Mouse (Mus musculus) heart, embryonic 16.5 days (tissue): ENCODE measurements around the gene Cnot2. TPM values are rescaled to one million over a fixed set of nuclear protein-coding genes. Genes with fewer than 3 reads are reported as not detected.

Experiments
- ATAC-seq: fragments of 200-750 bp; cut with Nextera tagmentation; replicated peaks from 2 replicates; pipeline ENCODE4 v1.8.0; 2017; ENCODE audit warnings: moderate number of reproducible peaks; ENCODE audit not compliant: insufficient read depth, low FRiP score; ENCODE audit errors: extremely low read depth
- H3K27ac ChIP-seq: fragments of 300-500 bp; sonication (generic); 2 replicates; pipeline ENCODE4 v1.5.1; 2014; ENCODE audit warnings: mild to moderate bottlenecking, low read length, control low read depth, moderate library complexity
- H3K27me3 ChIP-seq: fragments of 300-500 bp; sonication (generic); 2 replicates; pipeline ENCODE4 v1.6.1; 2014; ENCODE audit warnings: low read length, mixed read lengths; ENCODE audit not compliant: control insufficient read depth, insufficient read depth
- H3K36me3 ChIP-seq: fragments of 300-500 bp; sonication (generic); 2 replicates; pipeline ENCODE4 v1.6.1; 2014; ENCODE audit not compliant: control insufficient read depth, insufficient read depth
- H3K4me1 ChIP-seq: fragments of 300-500 bp; sonication (generic); 2 replicates; pipeline ENCODE4 v1.6.1; 2014; ENCODE audit warnings: low read length, mixed read lengths; ENCODE audit not compliant: control insufficient read depth, insufficient read depth
- H3K4me2 ChIP-seq: fragments of 300-500 bp; sonication (generic); 2 replicates; pipeline ENCODE4 v1.6.1; 2014; ENCODE audit warnings: low read depth, mild to moderate bottlenecking, control low read depth, low read length
- H3K4me3 ChIP-seq: fragments of 300-500 bp; sonication (generic); 2 replicates; pipeline ENCODE4 v1.5.1; 2014; ENCODE audit warnings: mild to moderate bottlenecking, control low read depth, low read length
- H3K9ac ChIP-seq: fragments of 300-500 bp; sonication (generic); 2 replicates; pipeline ENCODE4 v1.6.1; 2014; ENCODE audit warnings: low read length, control low read depth
- H3K9me3 ChIP-seq: fragments of 300-500 bp; sonication (generic); replicated peaks from 2 replicates; pipeline ENCODE4 v1.6.1; 2016; ENCODE audit warnings: low read length; ENCODE audit not compliant: control insufficient read depth
- WGBS: fragments of 180-500 bp; shearing (Covaris S2); extraction: QIAGEN DNeasy Blood & Tissue Kit; methylation state at CpG from one replicate; pipeline ENCODE4 v1.1.7; 2014; 5-methylcytosine and 5-hydroxymethylcytosine counted together
- polyA plus RNA-seq: library from polyadenylated mRNA; unstranded; fragments of >200 nt; fragmentation: Nextera tagmentation; extraction: Ambion mirVana; gene quantifications from 2 replicates; pipeline ENCODE4 v1.2.1, GENCODE M21; 2015

The Cnot2 gene
- polyA plus RNA-seq, 1 experiment from 2014 or later: 73.6 TPM

- 39% methylated on average over 4 of the region's 4 CpGs for WGBS
- Histone ChIP-seq H3K27me3 (no peaks in the 10 kb centered on the region), H3K4me1 (0 out of 2 replicates have a peak, but pooled peaks cover 2% of the 10 kb centered on the region), H3K9ac (no peak overlapping the region), H3K4me3 (no peak overlapping the region), H3K9me3 (no peaks in the 10 kb centered on the region), H3K27ac (no peak overlapping the region), H3K4me2 (no peak overlapping the region), H3K36me3 (no peaks in the 10 kb centered on the region)
- no peak for ATAC-seq
These were observed 33.4 kb downstream of the Cnot2 start for GRCm38 (mm10) chr10:116547958-116548357.

DNA sequence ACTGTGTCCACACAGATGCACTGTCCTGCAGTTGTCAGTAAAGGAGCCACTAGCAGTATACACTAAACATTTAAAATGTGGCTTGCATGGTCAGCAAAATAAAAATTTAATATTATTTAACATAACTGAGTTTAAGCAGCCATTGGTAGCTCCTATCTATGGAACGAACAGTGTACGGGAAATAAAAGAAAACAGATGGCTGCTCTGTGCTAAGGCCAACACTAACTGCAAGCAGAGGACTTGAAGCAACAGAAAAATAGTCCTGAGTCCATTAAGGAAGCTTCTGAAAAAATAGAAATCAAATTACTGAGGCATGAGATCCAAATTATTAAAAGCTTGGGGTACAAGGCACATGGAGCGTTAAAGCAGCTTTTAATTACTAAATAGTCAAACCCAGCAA lies 35.1 kb downstream of the Cnot2 start:
- Histone ChIP-seq H3K4me1 (no peaks in the 10 kb centered on the region), H3K4me2 (no peak overlapping the region), H3K4me3 (no peak overlapping the region), H3K27me3 (no peaks in the 10 kb centered on the region), H3K36me3 (no peaks in the 10 kb centered on the region), H3K27ac (no peak overlapping the region), H3K9me3 (no peaks in the 10 kb centered on the region), H3K9ac (no peak overlapping the region)
- no peak for ATAC-seq
- WGBS: 89% methylated on average over 3 of the region's 3 CpGs

GRCm38 (mm10) chr10:116543061-116543460 lies 38.2 kb downstream of the Cnot2 start:
- Histone ChIP-seq H3K36me3 (no peaks in the 10 kb centered on the region), H3K9ac (no peak overlapping the region), H3K4me3 (no peak overlapping the region), H3K4me1 (no peaks in the 10 kb centered on the region), H3K4me2 (no peak overlapping the region), H3K9me3 (no peaks in the 10 kb centered on the region), H3K27ac (no peak overlapping the region), H3K27me3 (no peaks in the 10 kb centered on the region)
- no peak for ATAC-seq
- 83% methylated on average over 1 of the region's 1 CpGs for WGBS

- Histone ChIP-seq H3K4me1 (no peaks in the 10 kb centered on the region), H3K9me3 (no peaks in the 10 kb centered on the region), H3K9ac (no peak overlapping the region), H3K27me3 (no peaks in the 10 kb centered on the region), H3K4me3 (no peak overlapping the region), H3K4me2 (no peak overlapping the region), H3K36me3 (no peaks in the 10 kb centered on the region), H3K27ac (no peak overlapping the region)
- WGBS: 90% methylated on average over 5 of the region's 5 CpGs
- ATAC-seq: no peak
These were observed 40.6 kb downstream of the Cnot2 start for GRCm38 (mm10) chr10:116540750-116541149.

- no peaks in the 10 kb centered on the region for H3K4me1 ChIP-seq
- no peaks in the 10 kb centered on the region for H3K9me3 ChIP-seq
- ATAC-seq: no peak
- H3K4me2 ChIP-seq: no peak overlapping the region
- H3K9ac ChIP-seq: no peak overlapping the region
- no peak overlapping the region for H3K4me3 ChIP-seq
- WGBS: 84% methylated on average over 3 of the region's 3 CpGs
- no peak overlapping the region for H3K27ac ChIP-seq
- H3K36me3 ChIP-seq: no peaks in the 10 kb centered on the region
- no peaks in the 10 kb centered on the region for H3K27me3 ChIP-seq
These were observed 43.8 kb downstream of the Cnot2 start for GRCm38 (mm10) chr10:116537495-116537894.

DNA sequence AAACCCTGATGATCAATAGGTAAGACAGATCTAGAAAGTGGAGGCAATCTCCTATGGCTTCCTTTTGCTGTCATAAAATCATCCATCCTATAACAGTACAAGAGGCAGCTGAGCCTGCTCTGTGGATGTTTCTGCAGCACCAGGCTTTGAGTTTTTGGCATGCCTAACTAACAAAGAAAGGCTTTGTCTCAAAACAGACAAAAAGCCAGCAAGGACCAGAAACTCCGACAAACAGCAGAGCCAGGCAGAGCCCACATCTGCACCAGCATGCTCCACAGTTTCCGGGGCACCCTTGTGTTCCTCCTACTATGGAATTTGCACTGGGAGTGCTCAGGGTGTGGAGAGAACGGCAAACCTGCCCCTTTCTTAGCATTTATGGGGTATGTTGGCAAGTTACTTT lies 47.0 kb downstream of the Cnot2 start:
- no peak for ATAC-seq

DNA sequence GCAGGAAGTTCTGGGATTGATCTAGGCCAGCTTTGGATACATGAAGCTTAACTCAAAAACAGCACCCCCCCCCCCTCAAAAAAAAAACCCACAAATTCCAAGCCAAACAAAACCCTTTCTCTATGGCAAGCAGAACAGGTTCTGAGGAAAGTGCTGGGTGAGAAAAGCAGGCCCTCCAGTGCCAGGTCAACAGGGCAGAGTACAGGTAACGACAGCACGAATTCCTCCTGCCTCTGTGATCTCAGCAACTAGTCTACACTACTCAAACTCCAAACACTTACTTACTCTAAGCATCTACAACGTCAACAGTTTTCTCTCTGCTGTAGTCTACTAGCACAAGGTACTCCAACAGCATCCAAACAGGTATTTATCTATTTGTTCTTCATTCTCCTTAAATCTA lies 48.8 kb downstream of the Cnot2 start:
- no peak overlapping the region for H3K27ac ChIP-seq
- no peak for ATAC-seq

More for the DNA sequence above, 47.0 kb downstream of the Cnot2 start:
- 46% methylated on average over 3 of the region's 3 CpGs for WGBS
- Histone ChIP-seq H3K9me3 (no peaks in the 10 kb centered on the region), H3K9ac (no peak overlapping the region), H3K27ac (no peak overlapping the region), H3K27me3 (no peaks in the 10 kb centered on the region), H3K4me2 (no peak overlapping the region), H3K36me3 (no peaks in the 10 kb centered on the region), H3K4me3 (no peak overlapping the region), H3K4me1 (peaks cover 3% of the 10 kb centered on the region; the same call in 1 of the 2 replicates)

GRCm38 (mm10) chr10:116531063-116531462 lies 50.2 kb downstream of the Cnot2 start:
- Histone ChIP-seq H3K27me3 (no peaks in the 10 kb centered on the region), H3K4me3 (no peak overlapping the region), H3K36me3 (0 out of 2 replicates have a peak, but pooled peaks cover 3% of the 10 kb centered on the region), H3K27ac (no peak overlapping the region), H3K9me3 (no peaks in the 10 kb centered on the region), H3K4me2 (no peak overlapping the region), H3K9ac (no peak overlapping the region), H3K4me1 (peaks cover 3% of the 10 kb centered on the region; the same call in 1 of the 2 replicates)
- no peak for ATAC-seq
- 90% methylated on average over 3 of the region's 3 CpGs for WGBS

More for the DNA sequence above, 48.8 kb downstream of the Cnot2 start:
- 0 out of 2 replicates have a peak, but pooled peaks cover 1% of the 10 kb centered on the region for H3K36me3 ChIP-seq
- no peaks in the 10 kb centered on the region for H3K9me3 ChIP-seq
- H3K9ac ChIP-seq: no peak overlapping the region
- H3K4me3 ChIP-seq: no peak overlapping the region
- no peaks in the 10 kb centered on the region for H3K27me3 ChIP-seq
- WGBS: 64% methylated on average over 3 of the region's 3 CpGs
- peaks cover 3% of the 10 kb centered on the region; the same call in 1 of the 2 replicates for H3K4me1 ChIP-seq
- H3K4me2 ChIP-seq: no peak overlapping the region

- 96% methylated on average over 1 of the region's 1 CpGs for WGBS
- no peaks in the 10 kb centered on the region for H3K36me3 ChIP-seq
- no peak overlapping the region for H3K4me2 ChIP-seq
- H3K9ac ChIP-seq: no peak overlapping the region
- no peaks in the 10 kb centered on the region for H3K4me1 ChIP-seq
- no peaks in the 10 kb centered on the region for H3K27me3 ChIP-seq
- H3K27ac ChIP-seq: no peak overlapping the region
- H3K4me3 ChIP-seq: no peak overlapping the region
- no peaks in the 10 kb centered on the region for H3K9me3 ChIP-seq
- ATAC-seq: no peak
These were observed 61.7 kb downstream of the Cnot2 start for GRCm38 (mm10) chr10:116519588-116519987.
